Mouse (Mus musculus) left cerebral cortex, adult 18-20 months (tissue): Measurements from ENCODE around the gene Cry1. TPM values are rescaled to one million over a fixed set of nuclear protein-coding genes. Genes with fewer than 3 reads are reported as not detected.

Experiments
- DNase-seq, 2 experiments: peaks; one replicate each; pipeline ENCODE4 v3.0.0; 2021 to 2022; ENCODE audit warnings: low spot score in 2 of 2, mixed read lengths in 1 of 2
- long read RNA-seq, 2 experiments: library from polyadenylated mRNA; stranded (forward); transcript quantifications; one replicate each; pipeline ENCODE4 v2.0.0; 2021
- total RNA-seq, 2 experiments: library from RNA; stranded (reverse); gene quantifications; 2 replicates each; pipeline ENCODE4 v1.2.3; 2021

Gene Cry1
- 10 to 100 TPM; 23.9 to 33.3 TPM for total RNA-seq
- long read RNA-seq, experiment 1, transcript Cry1-201 (13 exons, 3,026 nt) = major isoform, 61 of 70 reads
- long read RNA-seq, experiment 1, partial matches to known transcripts = 5 of 70 reads
- long read RNA-seq, experiment 1, other reads (novel, unspliced or antisense) = 4 of 70 reads
- long read RNA-seq, experiment 2, transcript Cry1-201 (13 exons, 3,026 nt) = major isoform, 45 of 52 reads
- long read RNA-seq, experiment 2, partial matches to known transcripts = 4 of 52 reads
- long read RNA-seq, experiment 2, other reads (novel, unspliced or antisense) = 3 of 52 reads

GRCm38 (mm10) chr10:85184964-85185608 is at the start of gene Cry1:
Gene Cry1, minus strand, starts transcription at chr10:85185064.
- DNase-seq = peak; percentile 94 to 98

- DNase-seq = peak in 1 of 2 experiments; percentile 33
Measured at GRCm38 (mm10) chr10:85221771-85222050, 36.8 kb upstream of the Cry1 start.

- DNase-seq = peak; percentile 90 to 98
Measured at GRCm38 (mm10) chr10:85220918-85221770, 36.3 kb upstream of the Cry1 start.

- DNase-seq = peak; percentile 6 to 8
Measured at GRCm38 (mm10) chr10:85214847-85215246, 30.0 kb upstream of the Cry1 start.

- no peak for DNase-seq
Measured at GRCm38 (mm10) chr10:85211673-85212072, 26.8 kb upstream of the Cry1 start.

- no peak for DNase-seq
Measured at GRCm38 (mm10) chr10:85210125-85210524, 25.3 kb upstream of the Cry1 start.

- no peak for DNase-seq
Measured at GRCm38 (mm10) chr10:85209119-85209605, 24.3 kb upstream of the Cry1 start.

GRCm38 (mm10) chr10:85205316-85205715 is 20.5 kb upstream of the Cry1 start:
- DNase-seq = no peak

- no peak for DNase-seq
Measured at GRCm38 (mm10) chr10:85204255-85204855, 19.5 kb upstream of the Cry1 start.

- DNase-seq = no peak
Measured at GRCm38 (mm10) chr10:85194528-85194927, 9.7 kb upstream of the Cry1 start.

GRCm38 (mm10) chr10:85193321-85193720 is 8.5 kb upstream of the Cry1 start:
- DNase-seq = no peak

GRCm38 (mm10) chr10:85190652-85191051 is 5.8 kb upstream of the Cry1 start:
- peak in 1 of 2 experiments; percentile 4 for DNase-seq

- no peak for DNase-seq
Measured at GRCm38 (mm10) chr10:85189966-85190365, 5.1 kb upstream of the Cry1 start.

- DNase-seq = no peak
Measured at GRCm38 (mm10) chr10:85186499-85186794, 1.6 kb upstream of the Cry1 start.

GRCm38 (mm10) chr10:85185639-85186498 is 1.0 kb upstream of the Cry1 start:
- DNase-seq = no peak

- DNase-seq = peak in 1 of 2 experiments; percentile 44
Measured at GRCm38 (mm10) chr10:85184201-85184963, 482 bp downstream of the Cry1 start.

GRCm38 (mm10) chr10:85183619-85184018 is 1.2 kb downstream of the Cry1 start:
- peak in 1 of 2 experiments; percentile 28 for DNase-seq

GRCm38 (mm10) chr10:85182766-85183165 is 2.1 kb downstream of the Cry1 start:
- DNase-seq = no peak

GRCm38 (mm10) chr10:85176640-85177039 is 8.2 kb downstream of the Cry1 start:
- DNase-seq = no peak

GRCm38 (mm10) chr10:85165306-85165705 is 19.6 kb downstream of the Cry1 start:
- no peak for DNase-seq
